Mouse (Mus musculus) CD4-positive helper T cell, adult 2 months (primary cell): Measurements from ENCODE around the gene Emc9.

Source experiments
- DNase-seq: peaks from one replicate; pipeline ENCODE4 v3.0.0-alpha.2; 2012; ENCODE audit warnings: low read depth, missing footprints, low spot score

Gene Emc9

GRCm38 (mm10) chr14:55584702-55585565 lies at the start of gene Emc9:
TSS of gene Emc9 (minus strand) at chr14:55585302.
- peak; percentile 86 for DNase-seq

GRCm38 (mm10) chr14:55629312-55629711 lies 44.2 kb upstream of the Emc9 start:
- peak; percentile 76 for DNase-seq

- no peak for DNase-seq
These were observed 43.1 kb upstream of the Emc9 start for GRCm38 (mm10) chr14:55628077-55628827.

GRCm38 (mm10) chr14:55618486-55619195 lies 33.5 kb upstream of the Emc9 start:
- DNase-seq: peak; percentile 22

- peak; percentile 63 for DNase-seq
These were observed 32.7 kb upstream of the Emc9 start, which contains the start of gene Rec8 for GRCm38 (mm10) chr14:55617822-55618221. TSS of gene Rec8 (plus strand) at chr14:55618037.

GRCm38 (mm10) chr14:55616844-55617243 lies 31.7 kb upstream of the Emc9 start:
- no peak for DNase-seq

- no peak for DNase-seq
These were observed 30.8 kb upstream of the Emc9 start for GRCm38 (mm10) chr14:55615876-55616275.

GRCm38 (mm10) chr14:55614565-55615178 lies 29.6 kb upstream of the Emc9 start:
- no peak for DNase-seq

GRCm38 (mm10) chr14:55613346-55613745 lies 28.2 kb upstream of the Emc9 start:
- DNase-seq: no peak

GRCm38 (mm10) chr14:55608339-55608738 lies 23.2 kb upstream of the Emc9 start:
- DNase-seq: no peak

- no peak for DNase-seq
These were observed 20.8 kb upstream of the Emc9 start for GRCm38 (mm10) chr14:55605743-55606459.

GRCm38 (mm10) chr14:55604823-55605222 lies 19.7 kb upstream of the Emc9 start:
- DNase-seq: peak; percentile 44

GRCm38 (mm10) chr14:55603633-55604576 lies 18.8 kb upstream of the Emc9 start:
- peak; percentile 97 for DNase-seq

- DNase-seq: peak; percentile 25
These were observed 18.1 kb upstream of the Emc9 start, which contains the start of gene Irf9 for GRCm38 (mm10) chr14:55603271-55603632. TSS of gene Irf9 (plus strand) at chr14:55603571.

GRCm38 (mm10) chr14:55598521-55599390 lies 13.7 kb upstream of the Emc9 start:
- DNase-seq: no peak

- no peak for DNase-seq
These were observed 11.1 kb upstream of the Emc9 start for GRCm38 (mm10) chr14:55596036-55596690.

- DNase-seq: no peak
These were observed 7.1 kb upstream of the Emc9 start for GRCm38 (mm10) chr14:55592226-55592625.

- peak; percentile 95 for DNase-seq
These were observed 6.3 kb upstream of the Emc9 start, which contains the start of gene Rnf31 for GRCm38 (mm10) chr14:55591331-55591891. TSS of gene Rnf31 (plus strand) at chr14:55591708.
